Mouse (Mus musculus): ENCODE measurements around the gene Tubgcp5. TPM values are rescaled to one million over a fixed set of nuclear protein-coding genes. Genes with fewer than 3 reads are reported as not detected.

Tubgcp5 gene
- total and polyA plus RNA-seq, 3 experiments, result 2.6 to 53.4 (median 45.6) TPM

DNA sequence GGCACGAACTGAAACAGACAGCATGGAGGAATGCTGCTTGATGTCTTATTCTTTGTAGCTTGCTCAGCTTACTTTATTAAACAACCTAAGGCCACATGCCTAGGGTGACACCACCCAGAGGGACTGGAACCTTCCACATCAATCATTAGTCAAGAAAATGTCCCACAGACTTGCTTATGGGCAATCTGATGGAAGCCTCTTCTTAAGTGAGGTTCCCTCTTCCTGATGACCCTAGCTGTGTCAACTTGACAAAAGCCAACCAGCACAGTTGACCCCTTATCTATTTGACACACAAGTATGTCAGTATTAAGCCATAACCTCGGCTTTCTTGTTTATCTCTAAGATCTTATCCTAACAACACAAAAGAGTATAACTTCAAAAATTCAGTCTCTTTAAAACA, 16.0 kb downstream of the Tubgcp5 start:
- DNase-seq (ENCODE audit: low spot score) (peak; percentile 13), ATAC-seq (ENCODE audit: extremely low read depth, insufficient number of reproducible peaks, low FRiP score, poor library complexity, severe bottlenecking) (peak; percentile 79)
- Histone ChIP-seq H3K27me3 (ENCODE audit: insufficient read depth, low read length) (no peaks in the 10 kb centered on the region), H3K36me3 (replicated peaks) (peaks cover 83% of the 10 kb centered on the region), H3K9me3 (replicated peaks) (no peaks in the 10 kb centered on the region), H3K4me3 (ENCODE audit: low read depth, low read length) (no peak overlapping the region), H3K4me1 (ENCODE audit: insufficient read depth, low read depth, low read length) (peaks cover 20% of the 10 kb centered on the region)
- no peak for TF ChIP-seq GATA2 (IDR thresholded peaks at IDR 0.05; ENCODE audit: borderline replicate concordance, low read depth, low read length)
- no peak for TF ChIP-seq TAL1 (conservative IDR thresholded peaks at IDR 0.05; ENCODE audit: low read depth, low read length)
- no peak for TF ChIP-seq GATA1 (IDR thresholded peaks at IDR 0.05; ENCODE audit: borderline replicate concordance, low read length)
- TF ChIP-seq CTCF (IDR thresholded peaks at IDR 0.05; ENCODE audit: low read depth, low read length), result no peak
- no peak for TF ChIP-seq POLR2AphosphoS5 (IDR thresholded peaks at IDR 0.05; ENCODE audit: insufficient replicate concordance, low read depth, low read length)

DNA sequence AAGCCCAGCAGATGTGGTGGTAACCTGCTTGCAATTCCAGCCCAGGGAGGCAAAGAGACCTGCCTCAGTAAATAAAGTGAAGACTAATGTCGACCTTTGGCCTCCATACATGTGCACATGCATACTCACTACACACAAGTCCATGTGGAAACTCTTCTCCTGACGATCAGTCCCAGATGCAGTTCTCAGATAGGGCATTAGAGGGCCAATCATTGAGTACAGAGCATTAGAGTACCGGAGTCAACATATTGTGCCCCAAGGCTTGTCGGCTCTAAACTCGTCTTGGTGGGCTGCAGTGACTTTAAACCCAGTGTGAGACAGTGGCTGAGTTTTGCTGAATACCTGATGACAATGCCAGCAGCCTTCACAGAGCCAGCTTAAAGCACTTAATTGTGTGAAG, 30.5 kb downstream of the Tubgcp5 start:
- no peaks in the 10 kb centered on the region for H3K9me3 ChIP-seq (replicated peaks)
- H3K4me3 ChIP-seq (ENCODE audit: low read depth, low read length), result no peak overlapping the region
- DNase-seq (ENCODE audit: low spot score) (no peak), ATAC-seq (ENCODE audit: extremely low read depth, insufficient number of reproducible peaks, low FRiP score, poor library complexity, severe bottlenecking) (no peak)
- H3K4me1 ChIP-seq (ENCODE audit: insufficient read depth, low read depth, low read length), result peaks cover 6% of the 10 kb centered on the region
- H3K27me3 ChIP-seq (ENCODE audit: insufficient read depth, low read length), result no peaks in the 10 kb centered on the region
- no peak for TF ChIP-seq POLR2AphosphoS5 (IDR thresholded peaks at IDR 0.05; ENCODE audit: insufficient replicate concordance, low read depth, low read length)
- no peak for TF ChIP-seq TAL1 (conservative IDR thresholded peaks at IDR 0.05; ENCODE audit: low read depth, low read length)
- TF ChIP-seq GATA1 (IDR thresholded peaks at IDR 0.05; ENCODE audit: borderline replicate concordance, low read length), result no peak
- TF ChIP-seq CTCF (IDR thresholded peaks at IDR 0.05; ENCODE audit: low read depth, low read length), result no peak
- no peak for TF ChIP-seq GATA2 (IDR thresholded peaks at IDR 0.05; ENCODE audit: borderline replicate concordance, low read depth, low read length)
- H3K36me3 ChIP-seq (replicated peaks), result peaks cover 91% of the 10 kb centered on the region

DNA sequence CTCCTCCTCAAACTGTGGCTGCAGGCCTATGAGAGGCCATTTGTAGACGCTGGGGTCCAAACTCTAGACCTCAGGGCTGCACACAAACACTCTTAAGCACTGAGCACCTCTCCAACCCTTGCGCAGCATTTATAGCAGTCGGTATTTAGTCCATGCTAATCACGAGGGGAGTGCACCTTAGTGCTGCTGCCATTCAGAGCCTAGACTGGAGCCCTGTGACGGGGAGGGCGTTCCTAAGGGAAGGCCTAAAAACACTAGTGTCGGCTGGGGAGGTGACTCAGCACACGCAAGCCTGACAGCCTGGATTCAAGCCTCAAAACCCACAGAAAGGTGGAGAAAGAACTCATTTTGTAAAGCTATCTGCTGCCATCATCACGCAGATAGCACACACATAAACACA, 33.6 kb downstream of the Tubgcp5 start:
- Histone ChIP-seq H3K9me3 (replicated peaks) (no peaks in the 10 kb centered on the region), H3K4me3 (ENCODE audit: low read depth, low read length) (no peak overlapping the region), H3K27me3 (ENCODE audit: insufficient read depth, low read length) (no peaks in the 10 kb centered on the region), H3K36me3 (replicated peaks) (peaks cover 81% of the 10 kb centered on the region), H3K4me1 (ENCODE audit: insufficient read depth, low read depth, low read length) (peaks cover 6% of the 10 kb centered on the region)
- ATAC-seq (ENCODE audit: extremely low read depth, insufficient number of reproducible peaks, low FRiP score, poor library complexity, severe bottlenecking), result peak; percentile 49
- DNase-seq (ENCODE audit: low spot score), result no peak
- TF ChIP-seq GATA2 (IDR thresholded peaks at IDR 0.05; ENCODE audit: borderline replicate concordance, low read depth, low read length) (no peak), CTCF (IDR thresholded peaks at IDR 0.05; ENCODE audit: low read depth, low read length) (no peak), TAL1 (conservative IDR thresholded peaks at IDR 0.05; ENCODE audit: low read depth, low read length) (no peak), POLR2AphosphoS5 (IDR thresholded peaks at IDR 0.05; ENCODE audit: insufficient replicate concordance, low read depth, low read length) (no peak), GATA1 (IDR thresholded peaks at IDR 0.05; ENCODE audit: borderline replicate concordance, low read length) (no peak)

DNA sequence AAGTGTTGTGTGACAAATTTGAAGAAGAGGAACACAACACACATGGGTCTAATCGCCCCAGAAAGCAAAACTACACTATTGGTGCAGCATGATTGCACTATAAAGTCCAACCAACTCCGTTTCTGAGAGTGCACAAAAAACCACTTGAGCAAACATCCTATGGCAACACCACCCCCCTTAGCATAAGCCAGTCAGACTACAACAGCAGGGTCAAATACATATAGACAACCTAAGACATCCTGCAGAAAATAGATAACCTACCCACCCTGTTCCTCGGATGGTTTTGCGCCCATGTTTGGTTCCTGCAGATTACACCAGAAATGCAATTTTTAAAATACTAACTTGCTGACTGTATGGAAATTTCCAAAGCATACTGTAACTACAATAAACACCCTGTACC, 42.9 kb downstream of the Tubgcp5 start:
- Histone ChIP-seq H3K4me1 (ENCODE audit: insufficient read depth, low read depth, low read length) (peaks cover 4% of the 10 kb centered on the region), H3K27me3 (ENCODE audit: insufficient read depth, low read length) (no peaks in the 10 kb centered on the region), H3K4me3 (ENCODE audit: low read depth, low read length) (no peak overlapping the region), H3K36me3 (replicated peaks) (peaks cover 20% of the 10 kb centered on the region), H3K9me3 (replicated peaks) (no peaks in the 10 kb centered on the region)
- DNase-seq (ENCODE audit: low spot score) (no peak), ATAC-seq (ENCODE audit: extremely low read depth, insufficient number of reproducible peaks, low FRiP score, poor library complexity, severe bottlenecking) (no peak)
- TF ChIP-seq GATA1 (IDR thresholded peaks at IDR 0.05; ENCODE audit: borderline replicate concordance, low read length), result no peak
- TF ChIP-seq GATA2 (IDR thresholded peaks at IDR 0.05; ENCODE audit: borderline replicate concordance, low read depth, low read length), result no peak
- no peak for TF ChIP-seq CTCF (IDR thresholded peaks at IDR 0.05; ENCODE audit: low read depth, low read length)
- TF ChIP-seq POLR2AphosphoS5 (IDR thresholded peaks at IDR 0.05; ENCODE audit: insufficient replicate concordance, low read depth, low read length), result no peak
- TF ChIP-seq TAL1 (conservative IDR thresholded peaks at IDR 0.05; ENCODE audit: low read depth, low read length), result no peak

DNA sequence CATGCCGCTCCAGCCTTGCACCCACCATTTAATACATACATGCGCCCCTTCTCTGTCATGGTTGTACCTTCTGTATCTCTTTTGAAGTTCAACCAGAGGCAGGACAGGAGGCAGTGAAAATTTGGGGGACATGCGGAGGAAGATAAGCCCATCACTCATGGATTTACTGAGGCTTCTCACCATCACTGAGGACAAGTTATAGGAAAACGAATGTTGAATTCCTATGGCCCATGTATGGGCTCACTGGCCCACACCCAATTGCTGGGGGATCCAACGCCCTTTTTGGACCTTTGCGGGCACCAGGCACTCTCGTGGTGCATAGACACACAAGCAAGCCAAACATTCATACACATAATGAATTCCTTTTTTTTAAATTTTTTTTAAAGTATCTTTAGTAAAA, 47.5 kb downstream of the Tubgcp5 start, which contains the start of gene Cyfip1:
TSS of gene Cyfip1 (plus strand) at position 301 of the 400 bp plus-strand sequence.
- peaks cover 5% of the 10 kb centered on the region for H3K36me3 ChIP-seq (replicated peaks)
- no peak for TF ChIP-seq POLR2AphosphoS5 (IDR thresholded peaks at IDR 0.05; ENCODE audit: insufficient replicate concordance, low read depth, low read length)
- no peak for TF ChIP-seq CTCF (IDR thresholded peaks at IDR 0.05; ENCODE audit: low read depth, low read length)
- TF ChIP-seq GATA1 (IDR thresholded peaks at IDR 0.05; ENCODE audit: borderline replicate concordance, low read length), result no peak
- no peak for TF ChIP-seq GATA2 (IDR thresholded peaks at IDR 0.05; ENCODE audit: borderline replicate concordance, low read depth, low read length)
- no peak for TF ChIP-seq TAL1 (conservative IDR thresholded peaks at IDR 0.05; ENCODE audit: low read depth, low read length)
- DNase-seq (ENCODE audit: low spot score) (no peak), ATAC-seq (ENCODE audit: extremely low read depth, insufficient number of reproducible peaks, low FRiP score, poor library complexity, severe bottlenecking) (no peak)
- H3K4me1 ChIP-seq (ENCODE audit: insufficient read depth, low read depth, low read length), result peaks cover 12% of the 10 kb centered on the region
- H3K9me3 ChIP-seq (replicated peaks), result no peaks in the 10 kb centered on the region
- no peaks in the 10 kb centered on the region for H3K27me3 ChIP-seq (ENCODE audit: insufficient read depth, low read length)
- H3K4me3 ChIP-seq (ENCODE audit: low read depth, low read length), result peak within 1 kb of the TSS; percentile 90

DNA sequence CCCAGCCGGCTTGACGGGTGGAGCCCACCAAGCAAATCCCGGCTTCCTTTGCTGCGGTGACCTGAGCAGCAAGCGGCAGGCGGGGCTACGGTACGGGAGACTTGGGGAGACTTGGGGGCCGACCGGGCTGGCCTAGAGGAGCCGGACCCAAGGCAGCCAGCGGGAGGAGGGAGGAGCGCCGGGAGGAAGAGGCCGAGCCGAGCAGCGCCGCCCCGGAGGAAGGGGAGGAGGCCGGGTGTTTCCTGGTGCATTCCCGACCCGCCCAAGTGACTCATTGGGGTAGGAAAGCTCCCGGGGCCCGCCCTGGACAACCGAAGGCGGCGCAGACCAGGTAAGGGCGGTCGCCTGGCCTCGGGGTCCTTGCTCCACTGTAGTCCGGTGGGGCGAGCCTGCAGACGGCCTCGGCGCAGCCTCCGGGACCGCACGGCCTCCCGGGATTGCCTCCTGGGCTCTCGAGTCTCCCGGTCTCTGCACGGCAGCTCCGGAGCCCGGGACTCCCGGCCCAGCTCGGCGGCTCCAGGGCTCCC, 48.1 kb downstream of the Tubgcp5 start:
- H3K36me3 ChIP-seq (replicated peaks), result peaks cover 5% of the 10 kb centered on the region
- peak overlapping the region; percentile 90 for H3K4me3 ChIP-seq (ENCODE audit: low read depth, low read length)
- peaks cover 12% of the 10 kb centered on the region for H3K4me1 ChIP-seq (ENCODE audit: insufficient read depth, low read depth, low read length)
- no peaks in the 10 kb centered on the region for H3K9me3 ChIP-seq (replicated peaks)
- no peaks in the 10 kb centered on the region for H3K27me3 ChIP-seq (ENCODE audit: insufficient read depth, low read length)
- DNase-seq (ENCODE audit: low spot score), result peak; percentile 78
- TF ChIP-seq CTCF (IDR thresholded peaks at IDR 0.05; ENCODE audit: low read depth, low read length), result no peak
- no peak for TF ChIP-seq GATA1 (IDR thresholded peaks at IDR 0.05; ENCODE audit: borderline replicate concordance, low read length)
- no peak for TF ChIP-seq GATA2 (IDR thresholded peaks at IDR 0.05; ENCODE audit: borderline replicate concordance, low read depth, low read length)
- TF ChIP-seq POLR2AphosphoS5 (IDR thresholded peaks at IDR 0.05; ENCODE audit: insufficient replicate concordance, low read depth, low read length), result no peak
- no peak for TF ChIP-seq TAL1 (conservative IDR thresholded peaks at IDR 0.05; ENCODE audit: low read depth, low read length)
- peak; percentile 88 for ATAC-seq (ENCODE audit: extremely low read depth, insufficient number of reproducible peaks, low FRiP score, poor library complexity, severe bottlenecking)
